Mouse (Mus musculus): ENCODE results near the gene Cfap77.
"Not testable (repeated sequence)": the region's sequence is repeated elsewhere in the genome, so short reads cannot be mapped to it uniquely, and the experiment has no call there.

- not testable (repeated sequence) for TF ChIP-seq GATA1 (IDR thresholded peaks at IDR 0.05; ENCODE audit: borderline replicate concordance, low read length); FLI1 (IDR thresholded peaks at IDR 0.05; ENCODE audit: low read length)
Measured at GRCm38 (mm10) chr2:29097955-29098354, 43.1 kb upstream of the Cfap77 start.

All from megakaryocyte, embryonic 14.5 days (primary cell).